Mouse (Mus musculus): Measurements from ENCODE around the gene Gng12. TPM values are rescaled to one million over a fixed set of nuclear protein-coding genes. Genes with fewer than 3 reads are reported as not detected.
"Not testable (repeated sequence)": the region's sequence is repeated elsewhere in the genome, so short reads cannot be mapped to it uniquely, and the experiment has no call there.

Gng12 gene
- polyA plus RNA-seq, 1 experiment from 2014 or later, result 46.8 TPM

DNA sequence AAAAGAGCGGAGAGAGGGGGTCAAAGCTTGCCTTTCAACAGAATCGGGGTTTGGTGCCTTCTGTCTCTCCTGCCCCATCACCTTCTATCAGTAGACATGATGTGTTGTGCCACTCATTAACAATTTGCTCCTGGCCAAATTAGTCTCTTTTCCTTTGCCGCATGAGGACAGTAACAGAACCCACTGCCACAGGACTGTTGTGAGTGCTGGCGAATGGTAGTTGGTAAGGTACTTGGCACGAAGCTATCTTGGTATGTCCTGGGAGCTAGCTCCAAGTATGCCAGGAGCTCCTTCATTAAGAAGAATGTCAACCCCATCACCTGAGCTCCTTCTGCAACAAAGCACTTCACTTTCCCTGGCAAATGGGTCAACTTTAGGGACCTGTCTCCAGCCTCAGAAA is 134.6 kb downstream of the Gng12 start:
- H3K9me3 ChIP-seq, result no peaks in the 10 kb centered on the region
- no peaks in the 10 kb centered on the region for H3K36me3 ChIP-seq
- 27% methylated on average over 5 of the region's 5 CpGs for whole genome bisulfite sequencing
- peaks cover 27% of the 10 kb centered on the region for H3K27me3 ChIP-seq (ENCODE audit: insufficient read depth, poor library complexity, severe bottlenecking)
- peaks cover 37% of the 10 kb centered on the region for H3K4me1 ChIP-seq (replicated peaks)
- no peak overlapping the region for H3K27ac ChIP-seq
- no peak overlapping the region for H3K4me3 ChIP-seq
- no peak for DNase-seq (ENCODE audit: low spot score)

DNA sequence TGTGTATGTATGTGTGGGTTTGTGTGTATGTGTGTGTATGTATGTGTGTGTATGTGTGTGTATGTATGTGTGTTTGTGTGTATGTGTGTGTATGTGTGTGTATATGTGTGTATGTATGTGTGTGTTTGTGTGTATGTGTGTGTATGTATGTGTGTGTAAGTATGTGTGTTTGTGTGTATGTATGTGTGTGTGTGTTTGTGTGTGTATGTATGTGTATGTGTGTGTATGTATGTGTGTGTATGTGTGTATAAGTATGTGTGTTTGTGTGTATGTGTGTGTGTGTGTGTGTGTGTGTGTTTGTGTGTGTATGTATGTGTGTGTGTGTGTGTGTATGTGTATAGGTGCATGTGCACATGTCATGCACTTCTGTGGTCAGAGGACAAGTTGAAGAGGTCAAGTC is 136.4 kb downstream of the Gng12 start:
- H3K4me3 ChIP-seq; H3K27ac ChIP-seq; H3K36me3 ChIP-seq; H3K9me3 ChIP-seq; DNase-seq (ENCODE audit: low spot score): not testable (repeated sequence)
- Histone ChIP-seq H3K4me1 (replicated peaks) (peaks cover 44% of the 10 kb centered on the region), H3K27me3 (ENCODE audit: insufficient read depth, poor library complexity, severe bottlenecking) (peaks cover 27% of the 10 kb centered on the region)

DNA sequence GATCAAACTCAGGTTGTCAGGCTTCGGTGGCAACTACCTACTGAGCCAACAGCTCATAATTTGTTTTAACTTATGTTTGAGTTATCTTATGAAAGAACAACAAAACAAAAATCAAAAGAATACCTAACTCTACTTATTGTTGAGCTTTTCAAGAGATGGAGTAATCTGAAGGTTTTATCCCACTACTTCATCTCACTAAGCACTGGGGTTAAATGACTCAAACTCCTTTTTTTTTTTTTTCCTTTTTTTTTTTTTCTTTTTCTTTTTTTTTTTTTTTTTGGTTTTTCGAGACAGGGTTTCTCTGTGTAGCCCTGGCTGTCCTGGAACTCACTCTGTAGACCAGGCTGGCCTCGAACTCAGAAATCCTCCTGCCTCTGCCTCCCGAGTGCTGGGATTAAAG is 136.8 kb downstream of the Gng12 start:
- DNase-seq (ENCODE audit: low spot score); H3K27ac ChIP-seq; H3K4me3 ChIP-seq; H3K9me3 ChIP-seq; H3K36me3 ChIP-seq: not testable (repeated sequence)
- WGBS, result 93% methylated on average over 3 of the region's 4 CpGs
- Histone ChIP-seq H3K27me3 (ENCODE audit: insufficient read depth, poor library complexity, severe bottlenecking) (peaks cover 26% of the 10 kb centered on the region), H3K4me1 (replicated peaks) (peaks cover 48% of the 10 kb centered on the region)

DNA sequence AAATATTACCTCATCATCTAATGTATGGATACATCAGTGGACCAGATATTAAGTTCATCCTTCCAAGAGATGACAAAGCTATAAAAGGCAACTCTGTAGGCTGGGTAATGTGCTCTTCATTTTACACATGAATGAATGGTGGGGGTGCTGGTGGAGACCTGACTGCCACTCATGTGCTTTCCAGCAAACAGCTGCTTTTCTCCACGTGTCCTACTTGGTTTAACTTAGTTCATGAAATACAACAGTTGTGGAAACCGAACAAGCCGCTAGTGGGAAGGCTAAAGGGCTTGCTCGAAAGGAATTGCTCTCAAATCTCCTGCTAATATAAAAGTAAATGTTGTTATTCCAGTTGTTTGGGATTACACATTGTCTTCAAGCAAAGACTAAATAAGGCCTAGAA is 137.4 kb downstream of the Gng12 start:
- no peak for DNase-seq (ENCODE audit: low spot score)
- H3K9me3 ChIP-seq, result no peaks in the 10 kb centered on the region
- no peak overlapping the region for H3K4me3 ChIP-seq
- no peak overlapping the region; the same call in 1 of the 2 replicates for H3K27ac ChIP-seq
- WGBS, result 70% methylated on average over 4 of the region's 4 CpGs
- H3K4me1 ChIP-seq (replicated peaks), result peaks cover 49% of the 10 kb centered on the region
- peaks cover 20% of the 10 kb centered on the region for H3K27me3 ChIP-seq (ENCODE audit: insufficient read depth, poor library complexity, severe bottlenecking)
- no peaks in the 10 kb centered on the region for H3K36me3 ChIP-seq

DNA sequence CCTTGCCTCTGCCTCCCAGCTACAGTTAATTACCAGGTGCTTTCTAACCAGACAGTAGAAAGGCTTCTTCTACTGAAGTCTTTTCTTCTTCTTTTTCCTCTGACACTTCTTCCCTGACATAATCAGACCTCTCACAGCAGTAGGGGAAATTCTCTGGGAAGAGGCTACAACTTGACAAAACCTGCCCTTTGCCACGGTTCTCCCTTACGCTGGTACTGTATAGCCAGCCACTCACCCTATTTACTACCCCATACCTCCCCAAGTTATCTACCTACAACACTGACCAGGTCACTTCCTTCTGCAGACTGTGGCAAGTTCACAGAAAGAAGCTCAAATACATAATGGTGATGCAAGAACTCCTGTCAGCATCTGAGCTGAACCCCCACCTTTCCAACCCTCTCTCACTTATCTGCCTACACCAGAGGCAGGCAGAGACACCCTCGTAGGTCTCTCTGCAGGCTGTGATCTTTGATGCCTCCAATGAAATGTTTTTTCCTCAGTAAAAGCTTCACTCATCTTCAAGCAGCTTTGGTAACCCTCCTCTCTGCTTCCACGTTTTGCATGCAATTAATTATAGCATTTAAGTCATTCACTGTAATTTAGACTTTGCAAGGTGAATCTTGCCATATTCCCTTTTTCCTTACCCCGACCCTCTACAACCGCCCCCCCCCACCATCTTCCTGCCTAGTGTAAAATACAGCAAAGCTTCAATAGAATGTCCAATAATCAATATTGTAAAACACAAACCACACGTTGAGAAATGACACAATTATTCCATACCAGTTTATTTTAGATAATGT is 138.3 kb downstream of the Gng12 start:
- no peak for DNase-seq (ENCODE audit: low spot score)
- Histone ChIP-seq H3K27ac (no peak overlapping the region), H3K4me1 (replicated peaks) (peaks cover 47% of the 10 kb centered on the region), H3K4me3 (peak overlapping the region; percentile 9; the same call in 1 of the 2 replicates), H3K27me3 (ENCODE audit: insufficient read depth, poor library complexity, severe bottlenecking) (peaks cover 15% of the 10 kb centered on the region), H3K36me3 (no peaks in the 10 kb centered on the region), H3K9me3 (no peaks in the 10 kb centered on the region)
- 50% methylated on average over 7 of the region's 7 CpGs for WGBS

DNA sequence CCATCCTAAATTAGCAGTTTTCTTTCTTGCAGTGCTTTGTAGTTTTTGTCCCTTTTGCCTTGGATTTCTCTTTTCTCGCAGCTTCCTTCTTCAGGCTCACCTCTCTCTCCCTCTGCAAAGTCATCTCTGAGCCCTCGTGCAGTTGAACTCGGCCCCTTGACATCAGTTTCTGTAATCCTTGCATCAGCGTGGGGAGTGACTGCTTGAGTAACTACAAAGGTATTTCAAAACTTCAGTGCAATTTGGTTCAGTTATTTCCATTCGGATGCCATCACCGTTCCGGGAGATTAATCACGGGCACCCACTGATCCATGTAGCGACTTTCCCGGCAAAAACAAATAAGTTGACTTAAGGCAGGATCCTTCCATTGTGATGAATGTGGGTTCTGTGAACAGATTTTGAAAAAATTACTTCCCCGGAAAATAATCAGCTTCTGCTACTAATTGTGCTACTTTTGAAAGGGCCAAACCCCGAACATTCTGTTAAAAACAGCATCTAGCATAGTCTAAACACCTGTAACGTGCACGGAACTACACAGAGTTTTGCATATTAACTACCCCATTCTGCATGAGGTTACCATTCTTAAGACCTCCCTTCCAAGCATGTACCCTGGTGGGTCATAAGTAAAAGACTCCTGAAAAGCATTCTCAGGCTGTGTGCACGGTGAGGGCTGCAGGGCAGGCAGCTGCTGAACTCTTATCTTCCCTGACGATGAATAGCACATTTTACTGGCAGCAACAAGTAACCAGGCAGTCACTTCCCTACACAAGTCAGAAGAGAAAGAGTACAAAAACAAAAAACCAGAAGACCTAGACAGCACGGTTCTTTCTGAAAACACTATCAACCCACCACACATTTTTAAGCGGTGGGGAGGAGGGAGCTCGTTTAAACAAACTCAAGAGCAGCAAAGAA is 139.4 kb downstream of the Gng12 start:
- H3K27ac ChIP-seq, result peak overlapping the region; percentile 95; the same call in 1 of the 2 replicates
- DNase-seq (ENCODE audit: low spot score), result peak; percentile 27

DNA sequence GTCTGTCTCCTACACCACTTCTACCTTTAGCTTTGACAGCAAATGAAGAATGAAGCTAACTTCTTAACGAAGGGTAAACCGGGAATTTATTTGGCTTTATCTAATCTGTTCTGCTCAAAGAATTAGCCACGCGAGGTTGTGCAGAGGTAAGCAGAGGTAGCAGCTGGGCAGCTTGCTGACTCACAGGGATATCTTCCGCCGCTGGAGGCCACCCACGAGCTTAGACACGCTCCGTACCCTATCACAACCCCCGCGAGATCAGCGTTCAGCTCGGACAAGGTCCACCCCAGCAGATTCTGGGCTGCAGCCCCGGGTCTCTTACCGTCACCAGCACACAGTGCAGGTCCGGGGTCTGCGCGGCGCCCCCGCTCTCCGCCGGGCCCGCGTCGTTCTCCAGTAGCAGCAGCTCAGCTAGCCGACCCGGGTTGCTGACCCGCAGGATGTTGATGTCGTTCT is 140.2 kb downstream of the Gng12 start:
- H3K4me3 ChIP-seq, result peak overlapping the region; percentile 81
- no peaks in the 10 kb centered on the region for H3K36me3 ChIP-seq
- H3K27ac ChIP-seq, result peak overlapping the region; percentile 95
- under 1% methylated on average over 29 of the region's 29 CpGs for WGBS
- peaks cover 30% of the 10 kb centered on the region for H3K4me1 ChIP-seq (replicated peaks)
- DNase-seq (ENCODE audit: low spot score), result peak; percentile 86
- H3K27me3 ChIP-seq (ENCODE audit: insufficient read depth, poor library complexity, severe bottlenecking), result peaks cover 9% of the 10 kb centered on the region
- no peaks in the 10 kb centered on the region for H3K9me3 ChIP-seq

More for the DNA sequence above, 139.4 kb downstream of the Gng12 start:
- H3K27me3 ChIP-seq (ENCODE audit: insufficient read depth, poor library complexity, severe bottlenecking), result peaks cover 15% of the 10 kb centered on the region
- peaks cover 36% of the 10 kb centered on the region for H3K4me1 ChIP-seq (replicated peaks)
- H3K36me3 ChIP-seq, result no peaks in the 10 kb centered on the region
- no peaks in the 10 kb centered on the region for H3K9me3 ChIP-seq
- WGBS, result 12% methylated on average over 19 of the region's 19 CpGs
- H3K4me3 ChIP-seq, result peak overlapping the region; percentile 81

DNA sequence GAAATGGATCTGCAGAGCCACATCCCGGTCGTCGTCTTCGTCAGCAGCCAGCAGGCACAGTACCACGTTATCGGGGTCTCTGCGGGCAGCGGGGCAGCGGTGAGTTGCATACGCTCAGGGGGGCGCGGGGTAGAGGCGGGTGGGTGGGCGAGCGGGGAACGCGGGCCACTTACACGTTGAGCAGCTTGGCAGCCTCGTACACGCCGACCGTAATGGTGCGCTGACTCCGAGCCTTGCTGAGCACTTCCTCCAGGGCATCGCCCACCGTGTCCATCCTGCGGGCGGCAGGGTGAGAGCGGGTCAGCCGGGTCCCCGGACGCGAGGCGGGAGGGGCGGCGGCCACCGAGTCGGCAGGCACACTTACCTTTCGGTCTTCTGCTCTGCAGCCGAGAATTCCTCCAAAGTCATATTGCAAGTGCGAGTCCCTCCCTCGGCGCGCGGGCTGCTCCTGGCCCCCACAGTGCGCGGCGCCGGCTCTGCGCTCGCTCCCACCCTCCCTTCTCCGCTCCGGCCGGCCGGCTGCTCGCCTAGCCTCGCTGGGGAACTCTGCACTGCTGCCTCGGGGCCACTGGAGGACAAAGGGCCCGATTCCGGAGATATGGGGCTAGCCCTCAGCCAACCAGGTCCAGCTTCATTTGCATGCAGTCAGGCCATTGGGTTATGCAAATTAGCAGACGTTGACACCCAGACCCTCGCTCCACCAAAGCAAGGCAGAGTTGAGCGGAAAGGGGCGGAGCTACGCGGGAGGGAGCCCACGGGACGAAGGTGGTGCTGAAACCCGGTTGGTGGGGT is 140.8 kb downstream of the Gng12 start, which contains the start of gene Gadd45a:
Gene Gadd45a, minus strand, starts transcription at position 621 of the 792 bp plus-strand sequence.
- no peaks in the 10 kb centered on the region for H3K9me3 ChIP-seq
- peak within 1 kb of the TSS; percentile 95 for H3K27ac ChIP-seq
- WGBS, result under 1% methylated on average over 65 of the region's 69 CpGs
- H3K4me3 ChIP-seq, result peak within 1 kb of the TSS; percentile 81
- peak; percentile 96 for DNase-seq (ENCODE audit: low spot score)
- peaks cover 6% of the 10 kb centered on the region for H3K27me3 ChIP-seq (ENCODE audit: insufficient read depth, poor library complexity, severe bottlenecking)
- H3K4me1 ChIP-seq (replicated peaks), result peaks cover 30% of the 10 kb centered on the region
- no peaks in the 10 kb centered on the region for H3K36me3 ChIP-seq

DNA sequence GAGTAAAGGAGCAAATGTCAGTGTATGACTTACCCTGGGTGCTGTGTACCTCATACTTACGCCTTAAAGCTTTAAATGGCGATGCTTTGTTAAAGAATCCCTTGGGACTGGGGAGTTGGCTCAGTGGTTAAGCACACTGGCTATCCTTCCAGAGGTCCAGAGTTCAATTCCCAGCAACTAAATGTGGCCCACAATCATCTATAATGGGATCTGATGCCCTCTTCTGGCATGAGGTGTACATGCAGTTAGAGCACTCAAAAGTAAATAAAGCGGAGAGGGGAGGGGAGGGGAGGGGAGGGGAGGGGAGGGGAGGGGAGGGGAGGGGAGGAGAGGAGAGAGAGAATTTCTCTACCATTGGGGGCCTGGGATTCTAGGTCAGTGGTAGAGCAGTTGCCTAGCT is 142.8 kb downstream of the Gng12 start:
- DNase-seq (ENCODE audit: low spot score), result no peak
- H3K36me3 ChIP-seq, result no peaks in the 10 kb centered on the region
- WGBS, result 94% methylated on average over 2 of the region's 3 CpGs
- H3K4me1 ChIP-seq (replicated peaks), result peaks cover 29% of the 10 kb centered on the region
- no peak overlapping the region for H3K27ac ChIP-seq
- no peak overlapping the region for H3K4me3 ChIP-seq
- H3K9me3 ChIP-seq, result no peaks in the 10 kb centered on the region
- peaks cover 3% of the 10 kb centered on the region for H3K27me3 ChIP-seq (ENCODE audit: insufficient read depth, poor library complexity, severe bottlenecking)

DNA sequence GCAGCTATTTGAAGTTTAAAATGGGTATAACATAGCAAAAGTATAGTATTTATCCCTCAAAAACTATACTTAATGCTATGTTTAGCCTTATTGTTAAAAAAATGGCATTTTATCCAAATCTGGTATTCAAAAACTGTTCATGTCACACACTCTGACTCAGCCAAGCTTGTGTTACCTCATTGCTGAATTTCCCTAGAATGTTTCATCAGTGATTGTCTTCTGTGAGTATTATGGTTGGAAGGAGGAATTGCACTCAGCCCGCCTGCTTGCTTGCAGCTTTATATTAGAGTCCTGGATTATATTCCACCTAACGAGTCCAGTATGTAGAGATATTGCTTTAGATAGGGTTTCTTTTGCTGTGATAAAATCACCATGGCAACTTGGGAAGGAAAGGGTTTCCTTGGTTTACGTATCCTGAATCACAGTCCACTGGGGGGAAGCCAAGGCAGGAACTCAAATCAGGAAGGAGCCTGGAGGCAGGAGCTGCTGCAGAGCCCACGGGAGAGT is 144.8 kb downstream of the Gng12 start:
- WGBS, result 65% methylated on average over 4 of the region's 4 CpGs
- DNase-seq (ENCODE audit: low spot score), result no peak
- Histone ChIP-seq H3K36me3 (no peaks in the 10 kb centered on the region), H3K9me3 (no peaks in the 10 kb centered on the region), H3K4me3 (no peak overlapping the region), H3K27ac (no peak overlapping the region), H3K4me1 (replicated peaks) (peaks cover 11% of the 10 kb centered on the region; the same call in 1 of the 2 replicates), H3K27me3 (ENCODE audit: insufficient read depth, poor library complexity, severe bottlenecking) (no peaks in the 10 kb centered on the region)

DNA sequence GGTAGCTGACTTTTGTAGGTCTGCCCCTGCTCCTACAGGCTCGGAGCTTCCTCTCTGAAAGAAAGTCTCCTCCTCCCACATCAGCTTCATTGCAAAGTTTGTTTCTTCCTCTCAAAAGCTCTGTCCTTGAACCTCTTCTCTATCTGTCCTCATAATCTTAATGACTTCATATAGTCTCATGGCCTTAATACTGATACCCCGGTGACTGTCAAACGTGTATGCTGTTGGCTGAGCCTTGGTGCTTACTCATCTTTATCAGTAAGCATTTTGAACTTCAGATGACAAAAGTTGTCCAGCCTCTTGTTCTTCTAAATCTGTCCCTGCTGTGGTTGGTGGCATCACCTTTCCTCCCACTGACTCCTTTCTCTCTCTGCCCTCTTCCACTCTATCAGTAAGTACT is 149.2 kb downstream of the Gng12 start:
- H3K27ac ChIP-seq, result no peak overlapping the region
- no peaks in the 10 kb centered on the region for H3K9me3 ChIP-seq
- no peaks in the 10 kb centered on the region for H3K36me3 ChIP-seq
- 89% methylated on average over 3 of the region's 3 CpGs for WGBS
- H3K4me3 ChIP-seq, result no peak overlapping the region
- DNase-seq (ENCODE audit: low spot score), result no peak
- H3K27me3 ChIP-seq (ENCODE audit: insufficient read depth, poor library complexity, severe bottlenecking), result no peaks in the 10 kb centered on the region
- H3K4me1 ChIP-seq (replicated peaks), result peaks cover 9% of the 10 kb centered on the region

DNA sequence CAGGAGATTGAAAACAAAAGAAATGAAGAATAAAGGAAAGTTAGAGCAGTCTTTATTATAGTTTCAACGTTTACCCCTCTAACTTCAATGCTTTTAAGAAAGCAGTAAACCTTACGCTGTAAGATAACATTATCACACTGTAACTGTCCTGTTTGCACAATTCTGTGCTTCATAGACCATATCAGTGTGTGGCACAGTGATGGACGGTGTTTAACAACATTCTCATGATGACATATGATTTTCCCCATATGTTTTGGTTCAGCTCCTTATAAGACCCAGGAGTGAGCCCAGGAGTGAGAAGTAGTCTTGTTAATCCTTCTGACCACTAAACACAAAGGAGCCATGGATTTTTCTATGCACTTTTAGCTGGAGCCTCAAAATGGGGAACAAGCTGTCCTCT is 150.7 kb downstream of the Gng12 start:
- no peak overlapping the region for H3K27ac ChIP-seq

More for the DNA sequence above, 150.7 kb downstream of the Gng12 start:
- no peaks in the 10 kb centered on the region for H3K27me3 ChIP-seq (ENCODE audit: insufficient read depth, poor library complexity, severe bottlenecking)
- peaks cover 9% of the 10 kb centered on the region for H3K4me1 ChIP-seq (replicated peaks)
- WGBS, result 82% methylated on average over 3 of the region's 3 CpGs
- no peaks in the 10 kb centered on the region for H3K36me3 ChIP-seq
- no peaks in the 10 kb centered on the region for H3K9me3 ChIP-seq
- no peak for DNase-seq (ENCODE audit: low spot score)
- no peak overlapping the region for H3K4me3 ChIP-seq
